Mouse (Mus musculus): ENCODE results near the gene Mme. TPM values are rescaled to one million over a fixed set of nuclear protein-coding genes. Genes with fewer than 3 reads are reported as not detected.

Mme gene
- polyA plus RNA-seq, 1 experiment = 154 TPM

GRCm38 (mm10) chr3:63406438-63406837 lies 165.1 kb downstream of the Mme start:
- Histone ChIP-seq H3K4me3 (ENCODE audit: insufficient read depth, low read depth, low read length) (no peak overlapping the region), H3K4me1 (ENCODE audit: control insufficient read depth, insufficient read depth, insufficient read length, low read length) (no peaks in the 10 kb centered on the region), H3K27ac (replicated peaks; ENCODE audit: low read depth, low read length) (no peak overlapping the region)

- H3K4me3 ChIP-seq (ENCODE audit: insufficient read depth, low read depth, low read length) = no peak overlapping the region
- H3K27ac ChIP-seq (replicated peaks; ENCODE audit: low read depth, low read length) = no peak overlapping the region
- no peaks in the 10 kb centered on the region for H3K4me1 ChIP-seq (ENCODE audit: control insufficient read depth, insufficient read depth, insufficient read length, low read length)
Measured at GRCm38 (mm10) chr3:63411006-63411405, 169.7 kb downstream of the Mme start.

GRCm38 (mm10) chr3:63412220-63412937 lies 171.0 kb downstream of the Mme start:
- Histone ChIP-seq H3K4me3 (ENCODE audit: insufficient read depth, low read depth, low read length) (no peak overlapping the region), H3K4me1 (ENCODE audit: control insufficient read depth, insufficient read depth, insufficient read length, low read length) (no peaks in the 10 kb centered on the region), H3K27ac (replicated peaks; ENCODE audit: low read depth, low read length) (no peak overlapping the region)

- no peaks in the 10 kb centered on the region for H3K4me1 ChIP-seq (ENCODE audit: control insufficient read depth, insufficient read depth, insufficient read length, low read length)
- H3K27ac ChIP-seq (replicated peaks; ENCODE audit: low read depth, low read length) = no peak overlapping the region
Measured at GRCm38 (mm10) chr3:63413046-63413911, 171.9 kb downstream of the Mme start.

GRCm38 (mm10) chr3:63417284-63417683 lies 175.9 kb downstream of the Mme start:
- Histone ChIP-seq H3K27ac (replicated peaks; ENCODE audit: low read depth, low read length) (peak overlapping the region; percentile 67), H3K4me1 (ENCODE audit: control insufficient read depth, insufficient read depth, insufficient read length, low read length) (no peaks in the 10 kb centered on the region), H3K4me3 (ENCODE audit: insufficient read depth, low read depth, low read length) (no peak overlapping the region)

More at GRCm38 (mm10) chr3:63413046-63413911, 171.9 kb downstream of the Mme start:
- H3K4me3 ChIP-seq (ENCODE audit: insufficient read depth, low read depth, low read length) = no peak overlapping the region

GRCm38 (mm10) chr3:63417758-63418157 lies 176.4 kb downstream of the Mme start:
- no peak overlapping the region for H3K4me3 ChIP-seq (ENCODE audit: insufficient read depth, low read depth, low read length)
- H3K27ac ChIP-seq (replicated peaks; ENCODE audit: low read depth, low read length) = no peak overlapping the region; the same call in 1 of the 2 replicates
- H3K4me1 ChIP-seq (ENCODE audit: control insufficient read depth, insufficient read depth, insufficient read length, low read length) = no peaks in the 10 kb centered on the region

- no peak overlapping the region for H3K4me3 ChIP-seq (ENCODE audit: insufficient read depth, low read depth, low read length)
- no peaks in the 10 kb centered on the region for H3K4me1 ChIP-seq (ENCODE audit: control insufficient read depth, insufficient read depth, insufficient read length, low read length)
- H3K27ac ChIP-seq (replicated peaks; ENCODE audit: low read depth, low read length) = no peak overlapping the region
Measured at GRCm38 (mm10) chr3:63423552-63423951, 182.2 kb downstream of the Mme start.

Other genes starting within 250 kb of the Mme start
- gene Gm34302, start 242.3 kb downstream of the Mme start, polyA plus RNA-seq (2012; ENCODE audit: insufficient read depth, insufficient read length, missing spikeins) = 4.8 and 8.7 TPM in 2 replicates